Mouse (Mus musculus): ENCODE data around the gene Rpl19.

The Rpl19 gene

DNA sequence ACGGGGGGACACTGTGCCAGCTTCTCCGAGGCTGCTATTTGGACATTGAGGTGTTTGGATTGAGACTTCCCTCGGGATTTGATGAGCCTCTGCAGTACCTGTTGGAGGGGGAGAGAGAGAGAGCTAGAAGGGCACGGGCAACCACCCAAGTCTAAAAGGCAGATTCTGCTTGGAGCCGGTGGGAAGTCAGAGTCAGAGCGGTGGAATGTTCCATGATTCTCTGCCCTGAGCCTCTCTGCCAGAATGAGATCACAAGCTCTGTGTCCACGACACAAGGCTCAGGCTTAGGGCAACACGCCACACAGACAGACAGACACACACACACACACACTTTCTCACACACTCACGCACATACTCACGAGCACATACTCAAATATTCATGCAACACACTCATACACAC, 20.8 kb upstream of the Rpl19 start:
- no peak for DNase-seq (ENCODE audit: low read depth, low spot score)
- Histone ChIP-seq H3K36me3 (ENCODE audit: control insufficient read depth, insufficient read depth, low read length, poor library complexity, severe bottlenecking) (no peaks in the 10 kb centered on the region), H3K27me3 (ENCODE audit: control insufficient read depth, insufficient read depth, low read length, poor library complexity, severe bottlenecking) (no peaks in the 10 kb centered on the region)

DNA sequence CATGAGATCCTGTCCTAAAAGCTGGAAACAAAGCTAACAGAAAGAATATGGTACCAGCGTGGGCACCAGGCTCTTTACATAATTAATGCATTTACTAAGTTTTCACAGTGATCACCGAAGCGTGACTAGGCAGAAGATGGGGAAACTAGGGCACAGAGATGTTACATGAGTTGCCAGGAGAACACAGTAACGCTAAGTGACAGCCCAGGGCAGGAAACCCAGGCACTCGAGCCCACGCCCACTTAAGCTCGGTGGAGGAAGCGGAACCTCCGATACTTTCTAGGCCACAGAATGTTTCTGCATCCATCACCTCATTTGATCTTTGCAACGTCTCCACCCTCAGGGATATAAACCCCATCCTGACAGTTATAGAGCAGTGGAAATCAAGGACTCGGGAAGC, 18.4 kb upstream of the Rpl19 start:
- DNase-seq (ENCODE audit: low read depth, low spot score): peak; percentile 54
- no peaks in the 10 kb centered on the region for H3K27me3 ChIP-seq (ENCODE audit: control insufficient read depth, insufficient read depth, low read length, poor library complexity, severe bottlenecking)
- H3K36me3 ChIP-seq (ENCODE audit: control insufficient read depth, insufficient read depth, low read length, poor library complexity, severe bottlenecking): no peaks in the 10 kb centered on the region

DNA sequence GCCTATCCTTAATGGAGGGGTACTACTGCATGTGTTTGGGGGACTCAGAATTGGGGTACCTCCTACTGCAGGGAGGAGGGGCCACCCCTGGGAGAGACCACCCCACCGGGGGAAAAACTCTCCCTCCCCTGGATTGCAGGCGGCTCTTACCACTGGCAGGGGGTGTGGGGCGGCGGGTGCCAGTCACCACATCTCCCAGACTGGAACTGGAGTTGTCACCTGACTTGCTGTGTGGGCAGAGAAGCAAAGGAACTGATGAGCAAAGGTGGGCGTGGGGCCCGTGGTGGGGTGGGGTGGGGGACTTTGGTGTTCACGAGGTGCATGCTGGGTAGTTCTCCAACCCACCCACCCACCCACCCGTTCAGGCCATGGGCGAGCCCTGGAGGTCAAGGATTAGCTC, 14.8 kb upstream of the Rpl19 start:
- DNase-seq (ENCODE audit: low read depth, low spot score): no peak
- Histone ChIP-seq H3K36me3 (ENCODE audit: control insufficient read depth, insufficient read depth, low read length, poor library complexity, severe bottlenecking) (no peaks in the 10 kb centered on the region; the same call in 1 of the 2 replicates), H3K27me3 (ENCODE audit: control insufficient read depth, insufficient read depth, low read length, poor library complexity, severe bottlenecking) (no peaks in the 10 kb centered on the region)

DNA sequence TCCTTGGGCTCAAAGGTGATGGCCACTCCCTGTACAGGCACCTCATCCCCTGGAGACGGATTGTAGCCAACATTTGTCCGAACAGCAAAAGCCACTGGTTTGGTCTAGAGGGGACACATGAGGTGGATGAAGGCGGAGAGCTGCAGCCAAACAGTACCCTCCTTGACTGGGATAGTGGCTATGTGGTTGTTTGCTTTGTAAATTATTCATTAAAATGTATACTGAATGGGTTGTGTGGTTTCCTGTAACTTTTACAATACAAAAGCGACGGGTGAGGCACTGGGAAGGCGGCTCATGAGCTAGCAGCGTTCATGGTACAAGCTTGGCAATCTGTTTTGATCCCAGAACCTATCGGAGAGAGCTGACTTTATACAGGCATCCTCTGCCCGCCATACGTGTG, 13.7 kb upstream of the Rpl19 start:
- H3K27me3 ChIP-seq (ENCODE audit: control insufficient read depth, insufficient read depth, low read length, poor library complexity, severe bottlenecking): no peaks in the 10 kb centered on the region
- no peak for DNase-seq (ENCODE audit: low read depth, low spot score)
- H3K36me3 ChIP-seq (ENCODE audit: control insufficient read depth, insufficient read depth, low read length, poor library complexity, severe bottlenecking): no peaks in the 10 kb centered on the region; the same call in 1 of the 2 replicates

DNA sequence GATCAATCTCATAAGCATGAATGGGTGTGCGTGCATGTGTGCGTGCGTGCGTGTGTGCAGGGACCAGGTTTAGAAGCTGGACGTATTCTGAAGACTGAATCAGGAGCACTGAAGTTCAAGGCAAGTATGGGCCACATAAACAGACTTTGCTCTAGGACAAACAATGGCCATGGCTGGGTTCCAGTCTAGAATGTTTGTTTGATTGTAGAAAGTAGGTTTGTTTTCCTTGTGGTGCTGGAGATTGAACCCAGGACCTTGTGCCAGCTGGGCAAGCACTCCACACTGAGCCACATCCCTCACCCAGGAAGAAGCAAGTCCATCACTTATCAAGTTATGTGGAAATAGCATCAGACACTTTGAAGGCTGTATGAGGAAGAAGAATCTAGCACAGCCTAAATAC, 10.3 kb upstream of the Rpl19 start:
- Histone ChIP-seq H3K36me3 (ENCODE audit: control insufficient read depth, insufficient read depth, low read length, poor library complexity, severe bottlenecking) (no peaks in the 10 kb centered on the region; the same call in 1 of the 2 replicates), H3K27me3 (ENCODE audit: control insufficient read depth, insufficient read depth, low read length, poor library complexity, severe bottlenecking) (no peaks in the 10 kb centered on the region)
- no peak for DNase-seq (ENCODE audit: low read depth, low spot score)

DNA sequence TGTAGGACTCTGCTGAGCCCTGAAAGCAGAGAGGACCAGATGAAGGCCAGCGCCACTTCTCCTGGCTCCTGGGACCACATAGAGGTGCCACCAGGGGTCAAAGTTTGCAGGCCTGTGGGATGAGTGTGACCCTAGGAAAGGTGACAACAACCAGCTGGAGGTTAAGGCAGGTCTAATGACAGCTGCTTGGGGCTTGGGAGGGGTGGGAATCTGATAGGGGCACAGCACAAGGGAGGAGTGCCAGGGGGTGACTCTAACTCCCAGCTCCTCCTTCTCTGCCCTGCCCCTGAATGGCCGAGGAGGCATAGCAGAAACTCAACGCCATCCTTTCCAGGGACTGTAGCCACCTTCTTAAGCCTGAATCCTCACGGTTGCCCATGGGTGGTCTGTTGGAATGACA, 9.7 kb upstream of the Rpl19 start:
- DNase-seq (ENCODE audit: low read depth, low spot score): no peak
- Histone ChIP-seq H3K27me3 (ENCODE audit: control insufficient read depth, insufficient read depth, low read length, poor library complexity, severe bottlenecking) (no peaks in the 10 kb centered on the region), H3K36me3 (ENCODE audit: control insufficient read depth, insufficient read depth, low read length, poor library complexity, severe bottlenecking) (no peaks in the 10 kb centered on the region; the same call in 1 of the 2 replicates)

DNA sequence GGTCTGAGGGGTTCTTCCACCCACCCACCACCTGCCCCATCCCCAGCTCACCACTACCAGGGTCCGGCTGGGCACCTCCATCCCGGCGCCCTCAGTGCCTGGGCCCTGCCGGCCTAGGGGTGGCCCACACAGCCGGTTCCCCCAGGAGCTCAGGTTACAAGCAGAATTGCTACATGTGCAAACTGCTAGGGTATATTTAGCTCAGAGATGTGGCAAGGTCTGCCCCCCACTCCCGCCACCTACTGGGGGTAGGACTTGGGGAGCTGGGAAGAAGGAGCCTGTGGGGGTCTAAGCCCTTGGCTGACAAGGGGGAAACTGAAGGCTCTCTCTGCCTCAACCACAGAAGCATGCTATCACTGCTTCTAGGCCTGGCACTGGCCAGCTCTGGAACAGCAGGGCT, 8.3 kb upstream of the Rpl19 start:
- no peaks in the 10 kb centered on the region for H3K27me3 ChIP-seq (ENCODE audit: control insufficient read depth, insufficient read depth, low read length, poor library complexity, severe bottlenecking)

DNA sequence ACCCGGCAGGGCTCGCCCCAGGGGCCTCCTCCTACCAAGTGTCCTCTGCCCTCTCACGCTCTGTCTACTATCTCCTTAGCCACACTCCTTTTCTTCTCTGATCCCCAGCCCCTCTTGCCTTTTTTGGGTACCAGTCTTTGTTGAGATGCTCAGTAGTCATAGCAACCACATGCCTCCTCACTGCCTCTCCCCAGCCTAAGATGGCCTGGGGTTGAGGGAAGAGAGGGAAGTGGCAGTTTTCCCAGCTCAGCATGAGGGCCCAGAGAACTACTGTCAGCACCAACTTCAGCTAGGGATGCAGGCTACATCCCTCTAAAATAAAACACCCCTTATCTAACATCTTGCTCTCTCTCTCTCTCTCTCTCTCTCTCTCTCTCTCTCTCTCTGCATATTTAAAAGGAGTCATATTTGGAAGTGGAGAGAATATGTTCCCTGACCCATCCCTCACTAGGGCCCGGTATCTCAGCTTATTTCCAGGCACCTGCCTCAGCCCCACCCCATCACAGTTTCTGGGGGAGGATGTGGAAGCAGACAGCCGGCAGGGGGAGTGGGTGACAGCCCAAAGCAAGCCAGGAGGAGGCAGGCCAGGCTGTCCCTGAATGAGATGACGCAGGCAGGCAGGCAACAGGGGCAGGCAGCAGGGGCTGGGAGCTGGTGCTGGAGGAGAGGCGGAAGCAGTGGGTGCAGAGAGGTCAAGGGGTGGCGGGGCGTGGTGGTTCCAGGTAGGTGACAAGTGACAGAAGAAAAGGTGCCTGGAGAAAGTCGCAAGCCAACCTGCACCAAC, 7.5 kb upstream of the Rpl19 start:
- no peaks in the 10 kb centered on the region; the same call in 1 of the 2 replicates for H3K36me3 ChIP-seq (ENCODE audit: control insufficient read depth, insufficient read depth, low read length, poor library complexity, severe bottlenecking)
- H3K27me3 ChIP-seq (ENCODE audit: control insufficient read depth, insufficient read depth, low read length, poor library complexity, severe bottlenecking): no peaks in the 10 kb centered on the region
- peak; percentile 64 for DNase-seq (ENCODE audit: low read depth, low spot score)

More for the DNA sequence above, 8.3 kb upstream of the Rpl19 start:
- H3K36me3 ChIP-seq (ENCODE audit: control insufficient read depth, insufficient read depth, low read length, poor library complexity, severe bottlenecking): no peaks in the 10 kb centered on the region; the same call in 1 of the 2 replicates
- no peak for DNase-seq (ENCODE audit: low read depth, low spot score)

DNA sequence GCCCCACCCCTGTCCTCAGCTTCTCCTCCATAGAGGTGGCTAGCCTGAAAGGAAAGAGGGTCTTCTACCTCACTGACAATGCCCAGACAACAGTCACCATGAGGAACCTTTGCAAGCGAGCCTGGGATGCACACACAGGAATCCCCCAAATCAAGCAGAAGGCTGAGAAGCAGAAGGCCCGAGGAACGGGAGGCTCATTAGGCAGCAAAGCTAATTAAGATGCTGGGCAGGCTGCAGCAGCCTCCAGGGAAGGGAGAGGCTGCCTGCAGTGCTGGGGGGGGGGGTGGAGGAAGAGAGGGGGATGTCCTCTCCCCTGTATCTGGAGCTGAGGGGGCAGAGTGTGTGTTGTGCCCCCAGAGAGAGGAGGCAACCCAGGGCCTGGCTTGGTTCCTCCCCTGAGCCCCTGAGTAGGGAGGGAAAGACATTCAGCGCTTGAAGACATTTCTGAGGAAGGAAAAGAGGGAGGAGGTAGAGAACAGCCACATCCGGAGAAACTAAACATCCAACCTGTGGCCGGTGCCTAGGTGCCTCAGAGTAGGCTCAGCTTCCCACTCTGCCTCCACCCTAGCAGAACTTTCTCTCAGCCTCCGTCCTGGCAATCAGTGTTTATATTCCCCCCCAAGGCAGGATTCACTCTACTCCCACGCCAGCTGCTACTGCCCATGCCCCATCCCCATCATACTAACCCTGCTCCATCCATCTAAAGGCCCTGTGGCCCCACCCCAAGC, 6.5 kb upstream of the Rpl19 start:
- DNase-seq (ENCODE audit: low read depth, low spot score): no peak
- Histone ChIP-seq H3K36me3 (ENCODE audit: control insufficient read depth, insufficient read depth, low read length, poor library complexity, severe bottlenecking) (no peaks in the 10 kb centered on the region; the same call in 1 of the 2 replicates), H3K27me3 (ENCODE audit: control insufficient read depth, insufficient read depth, low read length, poor library complexity, severe bottlenecking) (no peaks in the 10 kb centered on the region)

DNA sequence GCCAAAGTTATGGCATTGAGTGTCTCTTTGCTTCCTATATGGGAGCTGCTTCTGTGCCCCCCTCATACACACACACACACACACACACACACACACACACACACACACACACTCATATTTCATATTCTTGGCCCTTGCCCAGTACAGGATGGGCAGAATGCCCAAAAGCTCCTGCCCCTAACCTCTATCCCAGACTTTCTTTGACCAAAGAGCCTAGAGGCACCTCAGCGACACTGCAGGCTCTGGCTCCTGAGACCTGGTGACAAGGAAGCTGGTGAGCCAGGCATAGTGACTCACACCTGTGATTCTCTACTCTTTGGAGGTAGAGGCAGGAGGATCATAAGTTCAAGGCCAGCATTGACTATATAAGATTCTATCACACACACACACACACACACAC, 5.8 kb upstream of the Rpl19 start:
- DNase-seq (ENCODE audit: low read depth, low spot score): no peak
- no peaks in the 10 kb centered on the region; the same call in 1 of the 2 replicates for H3K36me3 ChIP-seq (ENCODE audit: control insufficient read depth, insufficient read depth, low read length, poor library complexity, severe bottlenecking)
- no peaks in the 10 kb centered on the region for H3K27me3 ChIP-seq (ENCODE audit: control insufficient read depth, insufficient read depth, low read length, poor library complexity, severe bottlenecking)

DNA sequence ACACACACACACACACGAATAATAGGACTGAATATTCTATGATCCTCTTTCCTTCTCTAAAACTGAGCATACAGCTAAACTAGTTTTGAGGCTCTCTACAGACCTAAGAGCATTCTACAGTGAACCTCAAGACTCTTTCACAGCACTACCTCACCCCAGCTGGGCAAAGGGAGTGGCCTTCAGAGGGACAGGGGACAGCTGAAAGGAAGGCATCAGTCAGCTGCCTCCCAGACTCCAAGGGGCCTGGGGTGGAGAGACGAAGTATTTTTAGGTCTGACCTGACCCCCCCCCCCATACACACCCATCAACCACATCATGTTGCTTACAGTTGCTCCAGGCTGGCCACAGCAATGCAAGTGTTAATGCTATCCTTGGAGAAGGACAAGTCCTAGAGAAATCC, 5.4 kb upstream of the Rpl19 start:
- Histone ChIP-seq H3K27me3 (ENCODE audit: control insufficient read depth, insufficient read depth, low read length, poor library complexity, severe bottlenecking) (no peaks in the 10 kb centered on the region), H3K36me3 (ENCODE audit: control insufficient read depth, insufficient read depth, low read length, poor library complexity, severe bottlenecking) (no peaks in the 10 kb centered on the region; the same call in 1 of the 2 replicates)
- no peak for DNase-seq (ENCODE audit: low read depth, low spot score)

DNA sequence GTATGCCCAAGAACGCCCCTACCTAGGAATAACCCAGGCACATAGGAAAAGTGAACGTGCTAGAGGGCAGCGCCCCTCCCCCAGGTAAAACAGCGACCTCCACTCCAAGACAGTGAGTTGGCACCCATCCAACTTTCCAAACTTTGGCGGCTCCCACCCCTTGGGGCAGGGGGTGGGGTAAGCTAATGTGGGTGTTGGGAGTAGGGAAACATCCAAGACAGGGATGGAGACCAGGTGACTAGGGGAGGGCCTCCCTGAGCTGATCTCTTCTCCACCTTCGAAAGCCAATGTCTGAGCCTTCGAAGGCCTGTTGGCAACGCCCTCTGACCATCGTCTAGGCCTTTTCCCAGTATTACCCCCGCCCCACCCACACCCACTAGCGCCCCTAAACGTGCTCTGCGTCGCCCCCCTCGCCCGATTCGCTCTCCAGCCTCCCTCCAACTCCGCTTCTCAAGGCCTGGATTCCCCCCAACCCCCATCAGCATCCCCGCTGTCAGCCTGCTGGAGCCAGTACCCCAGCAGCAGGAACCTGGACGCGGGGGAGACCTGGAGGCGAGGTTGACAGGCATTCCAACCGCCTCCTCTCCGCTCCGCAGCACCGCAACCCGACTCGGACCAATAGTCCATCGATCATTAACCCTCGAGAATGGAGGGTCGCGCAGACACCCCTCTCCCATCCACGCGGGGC, 4.8 kb upstream of the Rpl19 start:
- no peaks in the 10 kb centered on the region; the same call in 1 of the 2 replicates for H3K36me3 ChIP-seq (ENCODE audit: control insufficient read depth, insufficient read depth, low read length, poor library complexity, severe bottlenecking)
- no peak for DNase-seq (ENCODE audit: low read depth, low spot score)
- no peaks in the 10 kb centered on the region for H3K27me3 ChIP-seq (ENCODE audit: control insufficient read depth, insufficient read depth, low read length, poor library complexity, severe bottlenecking)

DNA sequence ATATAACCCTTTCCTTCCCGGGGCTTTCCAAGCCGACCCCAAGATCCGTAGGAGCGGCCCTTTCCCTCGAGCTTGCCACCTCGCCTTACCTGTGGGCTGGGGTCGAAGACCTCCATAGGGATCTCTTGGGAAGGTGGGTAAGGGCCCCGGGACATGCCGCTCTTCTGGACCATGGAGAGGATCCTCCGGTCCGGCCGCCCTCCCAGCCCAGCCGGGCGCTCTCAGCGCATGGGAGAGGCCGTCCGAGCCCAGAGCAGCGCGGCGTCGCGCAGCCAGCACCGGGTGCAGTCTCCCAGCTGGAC, 4.3 kb upstream of the Rpl19 start:
- no peak for DNase-seq (ENCODE audit: low read depth, low spot score)

DNA sequence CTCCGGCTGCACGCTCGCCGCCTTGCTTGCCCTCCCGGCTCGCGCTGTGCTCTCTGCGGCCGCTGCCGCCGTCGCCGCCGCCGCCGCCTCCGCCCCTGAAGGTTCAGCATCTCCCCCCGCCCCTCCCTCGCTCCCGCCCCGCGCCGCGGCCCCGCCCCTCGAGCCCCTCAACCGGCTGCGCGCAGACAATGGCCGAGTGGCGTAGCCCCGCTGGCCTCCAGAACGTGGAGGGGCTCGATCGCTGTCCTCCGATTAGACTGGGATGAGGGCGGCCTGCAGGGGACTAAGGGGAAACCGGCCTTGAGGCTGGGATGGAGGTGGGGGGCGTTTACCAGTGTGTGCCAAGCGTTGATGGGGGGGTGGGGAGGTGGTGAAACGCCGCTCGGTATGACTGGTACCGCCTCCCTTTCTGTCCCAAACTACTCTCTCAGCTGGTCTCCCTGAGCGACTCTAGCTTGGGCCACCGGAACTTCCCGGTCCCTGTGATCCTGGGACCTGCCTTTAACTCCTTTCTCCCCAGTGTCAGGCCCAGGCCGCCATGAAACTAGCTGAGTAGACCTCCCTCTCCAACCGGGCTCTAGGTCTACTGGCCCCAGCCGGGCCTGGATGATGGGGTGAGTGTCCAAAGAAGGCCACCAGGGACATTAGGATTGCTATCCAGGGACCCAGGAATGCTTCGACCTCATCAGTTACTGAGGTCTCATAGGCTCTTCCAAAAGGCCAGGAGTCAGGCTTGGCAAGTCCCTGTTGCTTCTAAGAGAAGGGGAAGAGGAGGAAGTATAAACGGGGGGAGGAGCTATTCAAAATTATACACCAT, 3.7 kb upstream of the Rpl19 start, which contains the start of gene Cacnb1:
Gene Cacnb1, minus strand, starts transcription at position 480 of the 817 bp plus-strand sequence.
- H3K36me3 ChIP-seq (ENCODE audit: control insufficient read depth, insufficient read depth, low read length, poor library complexity, severe bottlenecking): no peaks in the 10 kb centered on the region
- peak; percentile 54 for DNase-seq (ENCODE audit: low read depth, low spot score)
- no peaks in the 10 kb centered on the region for H3K27me3 ChIP-seq (ENCODE audit: control insufficient read depth, insufficient read depth, low read length, poor library complexity, severe bottlenecking)

More for the DNA sequence above, 4.3 kb upstream of the Rpl19 start:
- H3K27me3 ChIP-seq (ENCODE audit: control insufficient read depth, insufficient read depth, low read length, poor library complexity, severe bottlenecking): no peaks in the 10 kb centered on the region
- H3K36me3 ChIP-seq (ENCODE audit: control insufficient read depth, insufficient read depth, low read length, poor library complexity, severe bottlenecking): no peaks in the 10 kb centered on the region

All from splenic B cell, adult 2 months (primary cell).